Mouse (Mus musculus): ENCODE results near the gene Rhox2g. TPM values are rescaled to one million over a fixed set of nuclear protein-coding genes. Genes with fewer than 3 reads are reported as not detected.

Rhox2g gene
- polyA plus RNA-seq, 1 experiment from 2014 or later, result not detected

Other genes starting within 250 kb of the Rhox2g start
- not detected in 2 replicates for gene Rhox2b, start 231.4 kb downstream of the Rhox2g start, polyA plus RNA-seq (2014; fragmentation: Nextera tagmentation; extraction: Ambion mirVana)
- gene Rhox4b, start 211.0 kb downstream of the Rhox2g start, polyA plus RNA-seq (2014; fragmentation: Nextera tagmentation; extraction: Ambion mirVana), result 0.40 and 0.68 TPM in 2 replicates
- 0.73 TPM in 1 of 2 replicates, not detected in the other for gene Rhox2c, start 189.8 kb downstream of the Rhox2g start, polyA plus RNA-seq (2014; fragmentation: Nextera tagmentation; extraction: Ambion mirVana)
- gene Rhox3c, start 184.9 kb downstream of the Rhox2g start, polyA plus RNA-seq (2014; fragmentation: Nextera tagmentation; extraction: Ambion mirVana), result 0.22 TPM in 1 of 2 replicates, not detected in the other
- gene Rhox4c, start 163.1 kb downstream of the Rhox2g start, polyA plus RNA-seq (2014; fragmentation: Nextera tagmentation; extraction: Ambion mirVana), result not detected in 2 replicates
- not detected in 2 replicates for gene Rhox2d, start 150.0 kb downstream of the Rhox2g start, polyA plus RNA-seq (2014; fragmentation: Nextera tagmentation; extraction: Ambion mirVana)
- not detected in 2 replicates for gene Rhox4d, start 129.1 kb downstream of the Rhox2g start, polyA plus RNA-seq (2014; fragmentation: Nextera tagmentation; extraction: Ambion mirVana)
- gene Rhox2e, start 113.0 kb downstream of the Rhox2g start, polyA plus RNA-seq (2014; fragmentation: Nextera tagmentation; extraction: Ambion mirVana), result 0.22 TPM in 1 of 2 replicates, not detected in the other
- gene Rhox3e, start 101.5 kb downstream of the Rhox2g start, polyA plus RNA-seq (2014; fragmentation: Nextera tagmentation; extraction: Ambion mirVana), result not detected in 2 replicates
- gene Rhox4e, start 86.1 kb downstream of the Rhox2g start, polyA plus RNA-seq (2014; fragmentation: Nextera tagmentation; extraction: Ambion mirVana), result not detected in 2 replicates
- not detected in 2 replicates for gene Rhox2f, start 72.1 kb downstream of the Rhox2g start, polyA plus RNA-seq (2014; fragmentation: Nextera tagmentation; extraction: Ambion mirVana)
- gene Rhox3f, start 62.5 kb downstream of the Rhox2g start, polyA plus RNA-seq (2014; fragmentation: Nextera tagmentation; extraction: Ambion mirVana), result not detected in 2 replicates
- gene Rhox4f, start 35.8 kb downstream of the Rhox2g start, polyA plus RNA-seq (2014; fragmentation: Nextera tagmentation; extraction: Ambion mirVana), result not detected in 2 replicates
- not detected in 2 replicates for gene Rhox3g, start 14.9 kb downstream of the Rhox2g start, polyA plus RNA-seq (2014; fragmentation: Nextera tagmentation; extraction: Ambion mirVana)
- gene Rhox4g, start 7.9 kb upstream of the Rhox2g start, polyA plus RNA-seq (2014; fragmentation: Nextera tagmentation; extraction: Ambion mirVana), result not detected in 2 replicates
- not detected in 2 replicates for gene Rhox3h, start 25.3 kb upstream of the Rhox2g start, polyA plus RNA-seq (2014; fragmentation: Nextera tagmentation; extraction: Ambion mirVana)
- gene Rhox2h, start 29.8 kb upstream of the Rhox2g start, polyA plus RNA-seq (2014; fragmentation: Nextera tagmentation; extraction: Ambion mirVana), result not detected in 2 replicates
- gene Rhox5, start 161.4 kb upstream of the Rhox2g start, polyA plus RNA-seq (2014; fragmentation: Nextera tagmentation; extraction: Ambion mirVana), result 0.63 and 1.7 TPM in 2 replicates
- gene Rhox6, start 183.4 kb upstream of the Rhox2g start, polyA plus RNA-seq (2014; fragmentation: Nextera tagmentation; extraction: Ambion mirVana), result 0.33 and 0.41 TPM in 2 replicates
- not detected in 2 replicates for gene Rhox7a, start 188.2 kb upstream of the Rhox2g start, polyA plus RNA-seq (2014; fragmentation: Nextera tagmentation; extraction: Ambion mirVana)
- not detected in 2 replicates for gene Rhox8, start 235.5 kb upstream of the Rhox2g start, polyA plus RNA-seq (2014; fragmentation: Nextera tagmentation; extraction: Ambion mirVana)